Mouse (Mus musculus) gastrocnemius, adult 8-10 months (tissue): ENCODE measurements around the gene 2700081O15Rik. TPM values are rescaled to one million over a fixed set of nuclear protein-coding genes. Genes with fewer than 3 reads are reported as not detected.

ENCODE experiments used
- DNase-seq, 2 experiments: peaks; one replicate each; pipeline ENCODE4 v3.0.0; 2022; ENCODE audit warnings: low spot score in 2 of 2
- total RNA-seq, 4 experiments: library from RNA; stranded (reverse); gene quantifications; 2 replicates each; pipeline ENCODE4 v1.2.4; 2022

The 2700081O15Rik gene
- total RNA-seq, 4 experiments from 2014 or later, result 3.1 to 4.1 (median 3.8) TPM

- no peak for DNase-seq
Measured at GRCm38 (mm10) chr19:7420841-7421601, 3.6 kb downstream of the 2700081O15Rik start.

GRCm38 (mm10) chr19:7421602-7422591 is 4.5 kb downstream of the 2700081O15Rik start:
- DNase-seq, result peak; percentile 21 to 31

GRCm38 (mm10) chr19:7422656-7423027 is 5.2 kb downstream of the 2700081O15Rik start:
- no peak for DNase-seq

- DNase-seq, result peak; percentile 86 to 89
Measured at GRCm38 (mm10) chr19:7423028-7423655, 5.7 kb downstream of the 2700081O15Rik start.

- no peak for DNase-seq
Measured at GRCm38 (mm10) chr19:7423656-7424030, 6.2 kb downstream of the 2700081O15Rik start.

- DNase-seq, result no peak
Measured at GRCm38 (mm10) chr19:7424131-7424530, 6.7 kb downstream of the 2700081O15Rik start.

- DNase-seq, result no peak
Measured at GRCm38 (mm10) chr19:7424590-7425397, 7.4 kb downstream of the 2700081O15Rik start.

GRCm38 (mm10) chr19:7425398-7425775 is 8.0 kb downstream of the 2700081O15Rik start:
- DNase-seq, result no peak

GRCm38 (mm10) chr19:7434887-7435286 is 17.5 kb downstream of the 2700081O15Rik start:
- no peak for DNase-seq

- no peak for DNase-seq
Measured at GRCm38 (mm10) chr19:7436061-7436970, 18.9 kb downstream of the 2700081O15Rik start.

- no peak for DNase-seq
Measured at GRCm38 (mm10) chr19:7438295-7438694, 20.9 kb downstream of the 2700081O15Rik start.

GRCm38 (mm10) chr19:7441493-7441892 is 24.1 kb downstream of the 2700081O15Rik start:
- peak in 1 of 2 experiments; percentile 35 for DNase-seq

GRCm38 (mm10) chr19:7445105-7445504 is 27.7 kb downstream of the 2700081O15Rik start:
- no peak for DNase-seq

- no peak for DNase-seq
Measured at GRCm38 (mm10) chr19:7445596-7445995, 28.2 kb downstream of the 2700081O15Rik start.

- no peak for DNase-seq
Measured at GRCm38 (mm10) chr19:7456803-7457202, 39.4 kb downstream of the 2700081O15Rik start.

GRCm38 (mm10) chr19:7458901-7459300 is 41.5 kb downstream of the 2700081O15Rik start:
- DNase-seq, result no peak

- DNase-seq, result no peak
Measured at GRCm38 (mm10) chr19:7459370-7459769, 41.9 kb downstream of the 2700081O15Rik start.

GRCm38 (mm10) chr19:7467915-7468314 is 50.5 kb downstream of the 2700081O15Rik start:
- DNase-seq, result no peak

- DNase-seq, result no peak
Measured at GRCm38 (mm10) chr19:7470643-7471042, 53.2 kb downstream of the 2700081O15Rik start.
